Mouse (Mus musculus) brain, adult 2 months (tissue): ENCODE measurements around the gene Wfdc15a.
"Not testable (repeated sequence)": the region's sequence is repeated elsewhere in the genome, so short reads cannot be mapped to it uniquely, and the experiment has no call there.

Experiments
- DNase-seq: peaks from one replicate; pipeline ENCODE4 v3.0.0; 2011; ENCODE audit warnings: low read depth, low spot score

The Wfdc15a gene

GRCm38 (mm10) chr2:164199626-164200327 lies at the start of gene Wfdc15a:
Wfdc15a (minus strand) TSS chr2:164200130.
- no peak for DNase-seq

- DNase-seq = no peak
Observed at GRCm38 (mm10) chr2:164238366-164238765, 38.4 kb upstream of the Wfdc15a start, which contains the start of gene Svs2. Svs2 (minus strand) TSS chr2:164238466.

DNA sequence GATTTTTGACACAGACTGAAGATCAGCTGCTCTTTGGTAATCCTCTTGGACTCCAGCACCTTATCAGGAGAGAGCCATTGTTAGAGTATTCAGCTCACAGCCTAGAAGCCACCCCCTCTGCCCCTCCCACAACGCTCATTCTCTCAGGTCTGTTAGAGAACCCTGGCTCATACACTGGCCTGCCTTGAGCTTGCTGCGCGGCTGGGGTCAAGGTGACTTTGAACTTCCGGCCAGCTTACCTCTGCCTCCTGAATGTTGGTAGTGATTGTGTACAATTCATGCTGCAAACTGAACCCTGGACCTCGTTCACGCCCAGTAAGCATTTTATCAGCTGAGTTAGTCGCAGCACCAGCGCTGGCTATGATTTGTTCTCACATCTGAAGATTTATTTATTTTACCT lies 32.7 kb upstream of the Wfdc15a start:
- DNase-seq = no peak

GRCm38 (mm10) chr2:164228361-164229070 lies 28.6 kb upstream of the Wfdc15a start:
- DNase-seq = no peak

- DNase-seq = no peak
Observed at GRCm38 (mm10) chr2:164221522-164221921, 21.6 kb upstream of the Wfdc15a start, which contains the start of gene Wfdc15b. Wfdc15b (minus strand) TSS chr2:164221660.

- DNase-seq = no peak
Observed at GRCm38 (mm10) chr2:164219295-164219694, 19.4 kb upstream of the Wfdc15a start.

- peak; percentile 75 for DNase-seq
Observed at GRCm38 (mm10) chr2:164212711-164213110, 12.8 kb upstream of the Wfdc15a start.

- DNase-seq = no peak
Observed at GRCm38 (mm10) chr2:164210892-164211291, 11.0 kb upstream of the Wfdc15a start.

DNA sequence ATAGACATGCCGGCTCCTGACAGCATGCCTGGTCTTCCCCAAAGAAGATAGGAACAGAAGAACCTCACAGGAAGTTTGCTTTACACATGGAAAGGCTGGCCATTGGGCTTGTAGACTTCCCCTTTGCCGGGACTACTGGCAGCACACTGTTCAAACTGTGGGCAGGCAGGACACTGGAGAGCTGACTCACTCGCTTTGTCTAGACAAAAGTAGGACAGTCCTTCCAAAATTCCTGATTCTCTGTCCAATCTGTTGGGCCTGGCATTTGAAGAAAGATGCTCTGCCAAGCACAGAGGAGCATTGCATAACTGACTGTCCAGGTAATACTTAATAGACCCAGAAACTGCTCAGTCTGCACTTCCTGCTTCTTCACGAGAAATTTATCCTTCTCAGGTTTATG lies 6.7 kb upstream of the Wfdc15a start:
- DNase-seq = peak; percentile 95

- DNase-seq = not testable (repeated sequence)
Observed at GRCm38 (mm10) chr2:164206011-164206410, 6.1 kb upstream of the Wfdc15a start.

DNA sequence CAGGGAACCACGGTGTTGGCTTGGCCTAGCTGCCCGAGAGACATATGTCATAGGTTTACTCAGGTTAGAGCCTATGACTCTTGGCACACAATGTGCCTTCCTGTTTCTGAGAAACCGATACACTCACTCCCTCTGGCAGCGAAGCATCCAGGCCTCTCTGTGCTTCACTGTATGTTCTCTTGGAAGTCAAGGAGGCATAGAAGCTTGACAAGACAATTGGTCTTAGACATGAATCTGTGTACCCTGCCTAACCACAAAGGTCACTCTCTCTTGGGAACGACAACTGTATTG lies 3.3 kb downstream of the Wfdc15a start:
- DNase-seq = no peak

DNA sequence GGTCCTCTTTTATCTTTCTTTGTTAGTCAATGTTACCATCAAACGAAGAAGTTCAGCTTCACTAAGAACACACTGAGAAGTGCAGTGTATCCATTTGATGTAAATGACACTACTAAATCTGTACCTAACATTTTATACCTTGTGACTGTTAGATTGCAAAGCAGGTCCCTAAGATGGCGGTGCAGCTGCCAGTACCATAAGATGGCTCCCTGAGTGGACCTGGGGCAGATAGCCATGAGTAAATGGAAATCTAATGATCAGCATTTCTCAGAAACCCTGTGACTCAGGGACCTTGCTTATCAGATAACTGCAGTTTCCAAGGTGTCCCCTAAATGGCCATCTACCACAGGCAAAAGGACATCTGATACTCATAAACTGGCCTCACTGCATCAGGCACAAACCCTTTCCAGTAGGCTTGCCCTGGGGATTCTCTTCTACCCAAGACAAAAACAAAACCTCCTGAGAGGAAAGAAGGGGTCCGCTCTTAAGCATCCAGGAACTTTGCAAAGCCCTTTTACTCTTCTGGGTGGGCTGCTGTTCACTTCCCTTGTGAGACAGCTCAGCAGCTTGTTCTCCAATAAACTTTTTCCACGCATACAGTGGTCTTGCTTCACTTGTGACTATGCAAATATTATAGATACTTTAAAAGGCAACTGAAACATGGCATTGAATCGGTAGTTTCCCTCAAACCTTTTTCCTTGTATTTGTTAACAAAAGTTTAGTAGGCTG lies 3.8 kb downstream of the Wfdc15a start:
- DNase-seq = no peak

GRCm38 (mm10) chr2:164194959-164195630 lies 4.8 kb downstream of the Wfdc15a start:
- no peak for DNase-seq

DNA sequence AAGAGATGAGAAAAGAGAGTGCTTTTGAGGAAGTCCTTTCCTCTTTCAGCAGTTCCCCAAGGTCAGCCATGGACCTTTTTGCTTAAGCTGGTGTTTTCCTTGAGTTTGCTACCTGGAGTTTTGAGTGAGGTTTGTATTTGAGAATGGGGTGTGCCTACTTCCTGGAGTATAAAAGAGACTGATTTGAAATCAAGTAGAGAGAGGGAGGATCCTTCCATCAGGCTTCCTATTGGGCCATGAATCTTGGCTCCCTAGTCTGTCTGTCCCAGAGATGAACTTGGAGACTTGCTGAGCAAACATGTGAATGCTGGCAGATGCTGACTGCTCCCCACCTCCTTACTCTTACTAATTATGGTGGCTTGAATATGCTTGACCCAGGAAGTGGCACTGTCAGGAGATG lies 7.7 kb downstream of the Wfdc15a start:
- no peak for DNase-seq

GRCm38 (mm10) chr2:164190576-164190975 lies 9.4 kb downstream of the Wfdc15a start, which contains the start of gene Wfdc12:
Wfdc12 (minus strand) TSS chr2:164190608.
- no peak for DNase-seq

- no peak for DNase-seq
Observed at GRCm38 (mm10) chr2:164188722-164189121, 11.2 kb downstream of the Wfdc15a start.

- no peak for DNase-seq
Observed at GRCm38 (mm10) chr2:164184145-164184719, 15.7 kb downstream of the Wfdc15a start.

DNA sequence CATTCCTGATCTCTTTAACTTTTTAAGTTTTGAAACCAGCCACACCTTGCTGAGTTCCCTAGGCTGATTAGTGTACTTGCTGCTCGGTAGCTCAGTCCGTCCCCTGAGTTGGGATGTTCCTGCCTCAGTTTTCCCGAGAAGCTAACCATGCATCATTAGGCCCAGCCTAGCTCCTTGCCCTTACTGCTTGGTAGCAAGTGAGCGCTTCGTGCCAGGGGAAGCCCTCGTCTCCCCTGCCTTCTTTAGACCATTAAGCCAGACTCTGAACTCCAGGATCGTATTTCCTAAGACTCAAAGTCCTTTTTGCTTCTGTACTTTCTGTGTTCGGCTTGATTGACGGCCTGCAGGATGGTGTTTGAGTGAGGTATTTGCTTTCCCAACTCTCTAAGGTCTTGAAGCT lies 16.6 kb downstream of the Wfdc15a start:
- no peak for DNase-seq

DNA sequence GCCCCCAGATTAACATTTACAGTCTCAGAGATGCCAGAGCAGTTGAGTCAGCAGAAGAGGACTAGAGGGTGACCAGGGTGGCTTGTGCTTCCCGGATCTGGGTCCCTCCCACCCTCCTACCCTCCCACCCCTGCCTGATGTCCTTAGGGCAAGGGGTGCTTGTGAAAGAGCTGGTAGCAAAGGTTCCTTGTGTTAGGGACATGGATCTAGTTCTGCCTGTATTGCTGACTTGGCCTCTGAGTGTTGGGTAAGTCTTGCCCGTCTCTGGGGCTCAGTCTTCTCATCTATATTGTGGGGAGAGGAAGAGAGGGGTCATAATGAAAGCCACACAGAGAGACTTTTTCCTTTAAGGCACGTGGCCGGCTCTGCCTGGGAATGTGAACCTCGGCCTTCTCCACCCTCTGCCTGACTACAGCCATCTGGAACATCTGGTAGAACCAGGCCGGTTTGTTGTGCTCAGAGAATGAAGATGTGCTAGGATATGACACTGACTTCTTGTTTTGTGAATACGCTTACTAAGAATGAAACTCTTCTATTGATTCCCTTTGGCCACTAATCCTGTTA lies 17.2 kb downstream of the Wfdc15a start, which contains the start of gene Wfdc5:
Wfdc5 (minus strand) TSS at position 51 of the 564 bp plus-strand sequence.
- DNase-seq = no peak

- DNase-seq = no peak
Observed at GRCm38 (mm10) chr2:164180770-164181169, 19.2 kb downstream of the Wfdc15a start.

GRCm38 (mm10) chr2:164180124-164180523 lies 19.8 kb downstream of the Wfdc15a start:
- peak; percentile 67 for DNase-seq
